Mouse (Mus musculus) limb, embryonic 15.5 days (tissue): ENCODE data around the gene Coa5. TPM values are rescaled to one million over a fixed set of nuclear protein-coding genes. Genes with fewer than 3 reads are reported as not detected.

ENCODE experiments used
- ATAC-seq: fragments of 200-750 bp; cut with Nextera tagmentation; 2 replicates; pipeline ENCODE4 v1.8.0; 2017; ENCODE audit warnings: low read depth, moderate TSS enrichment; ENCODE audit not compliant: insufficient number of reproducible peaks, low FRiP score, low TSS enrichment
- H3K27ac ChIP-seq: fragments of 300-500 bp; sonication (generic); 2 replicates; pipeline ENCODE4 v1.5.1; 2015; ENCODE audit warnings: moderate library complexity, mild to moderate bottlenecking, inconsistent platforms
- H3K27me3 ChIP-seq: fragments of 300-500 bp; sonication (generic); 2 replicates; pipeline ENCODE4 v1.6.1; 2015; ENCODE audit warnings: inconsistent platforms
- H3K36me3 ChIP-seq: fragments of 300-500 bp; sonication (generic); 2 replicates; pipeline ENCODE4 v1.6.1; 2015; ENCODE audit warnings: inconsistent platforms
- H3K4me1 ChIP-seq: fragments of 300-500 bp; sonication (generic); 2 replicates; pipeline ENCODE4 v1.6.1; 2015; ENCODE audit warnings: inconsistent platforms
- H3K4me2 ChIP-seq: fragments of 300-500 bp; sonication (generic); 2 replicates; pipeline ENCODE4 v1.6.1; 2015; ENCODE audit warnings: mild to moderate bottlenecking, inconsistent platforms
- H3K4me3 ChIP-seq: fragments of 300-500 bp; sonication (generic); 2 replicates; pipeline ENCODE4 v1.5.1; 2015; ENCODE audit warnings: mild to moderate bottlenecking, inconsistent platforms
- H3K9ac ChIP-seq: fragments of 300-500 bp; sonication (generic); 2 replicates; pipeline ENCODE4 v1.6.1; 2015; ENCODE audit warnings: inconsistent platforms
- H3K9me3 ChIP-seq: fragments of 300-500 bp; sonication (generic); 2 replicates; pipeline ENCODE4 v1.6.1; 2016; ENCODE audit warnings: inconsistent platforms
- WGBS: fragments of 180-500 bp; shearing (Covaris S2); methylation state at CpG from one replicate; pipeline ENCODE4 v1.1.7; 2015; 5-methylcytosine and 5-hydroxymethylcytosine counted together
- polyA plus RNA-seq: library from polyadenylated mRNA; unstranded; fragments of >200 nt; fragmentation: Nextera tagmentation; extraction: Ambion mirVana; gene quantifications from 2 replicates; pipeline ENCODE4 v1.2.1, GENCODE M21; 2015

Gene Coa5
- polyA plus RNA-seq, 1 experiment from 2014 or later, result 46.1 TPM

- Histone ChIP-seq H3K9me3 (no peaks in the 10 kb centered on the region), H3K4me3 (no peak overlapping the region)
- WGBS, result 83% methylated on average over 3 of the region's 3 CpGs
Measured at GRCm38 (mm10) chr1:37384304-37384703, 45.6 kb downstream of the Coa5 start.

GRCm38 (mm10) chr1:37380913-37381312, 49.0 kb downstream of the Coa5 start:
- H3K36me3 ChIP-seq, result peaks cover 21% of the 10 kb centered on the region
- no peak overlapping the region for H3K4me2 ChIP-seq
- H3K4me1 ChIP-seq, result no peaks in the 10 kb centered on the region
- no peaks in the 10 kb centered on the region for H3K27me3 ChIP-seq
- no peaks in the 10 kb centered on the region for H3K9me3 ChIP-seq
- no peak for ATAC-seq
- no peak overlapping the region for H3K27ac ChIP-seq
- H3K4me3 ChIP-seq, result no peak overlapping the region
- WGBS, result 90% methylated on average over 5 of the region's 5 CpGs
- H3K9ac ChIP-seq, result no peak overlapping the region

More at GRCm38 (mm10) chr1:37384304-37384703, 45.6 kb downstream of the Coa5 start:
- no peak overlapping the region for H3K27ac ChIP-seq
- peaks cover 20% of the 10 kb centered on the region for H3K36me3 ChIP-seq
- no peaks in the 10 kb centered on the region for H3K4me1 ChIP-seq
- ATAC-seq, result no peak
- H3K4me2 ChIP-seq, result no peak overlapping the region
- H3K9ac ChIP-seq, result no peak overlapping the region
- H3K27me3 ChIP-seq, result no peaks in the 10 kb centered on the region

- Histone ChIP-seq H3K4me1 (no peaks in the 10 kb centered on the region), H3K36me3 (peaks cover 28% of the 10 kb centered on the region), H3K9ac (no peak overlapping the region), H3K9me3 (no peaks in the 10 kb centered on the region), H3K27ac (no peak overlapping the region), H3K4me2 (no peak overlapping the region), H3K4me3 (no peak overlapping the region), H3K27me3 (no peaks in the 10 kb centered on the region)
- 0 out of 2 replicates have a peak, but pooled peaks have one; percentile 6 for ATAC-seq
- whole genome bisulfite sequencing, result 55% methylated on average over 4 of the region's 4 CpGs
Measured at GRCm38 (mm10) chr1:37379536-37379935, 50.4 kb downstream of the Coa5 start.

- no peak overlapping the region for H3K9ac ChIP-seq
- no peaks in the 10 kb centered on the region for H3K4me1 ChIP-seq
- ATAC-seq, result no peak
- H3K9me3 ChIP-seq, result no peaks in the 10 kb centered on the region
- peaks cover 28% of the 10 kb centered on the region for H3K36me3 ChIP-seq
- H3K4me2 ChIP-seq, result no peak overlapping the region
- no peak overlapping the region for H3K27ac ChIP-seq
- 88% methylated on average over 5 of the region's 5 CpGs for WGBS
- no peak overlapping the region for H3K4me3 ChIP-seq
- no peaks in the 10 kb centered on the region for H3K27me3 ChIP-seq
Measured at GRCm38 (mm10) chr1:37378095-37378494, 51.8 kb downstream of the Coa5 start.

GRCm38 (mm10) chr1:37376751-37377150, 53.2 kb downstream of the Coa5 start:
- Histone ChIP-seq H3K36me3 (peaks cover 33% of the 10 kb centered on the region), H3K9me3 (no peaks in the 10 kb centered on the region), H3K27me3 (no peaks in the 10 kb centered on the region), H3K9ac (no peak overlapping the region), H3K27ac (no peak overlapping the region), H3K4me2 (no peak overlapping the region), H3K4me1 (no peaks in the 10 kb centered on the region), H3K4me3 (no peak overlapping the region)
- no peak for ATAC-seq
- 41% methylated on average over 2 of the region's 2 CpGs for WGBS

GRCm38 (mm10) chr1:37376177-37376576, 53.7 kb downstream of the Coa5 start:
- Histone ChIP-seq H3K36me3 (peaks cover 33% of the 10 kb centered on the region), H3K27me3 (no peaks in the 10 kb centered on the region), H3K27ac (no peak overlapping the region), H3K4me2 (no peak overlapping the region), H3K9ac (no peak overlapping the region), H3K4me3 (no peak overlapping the region), H3K9me3 (no peaks in the 10 kb centered on the region), H3K4me1 (no peaks in the 10 kb centered on the region)
- ATAC-seq, result no peak
- WGBS, result 89% methylated on average over 8 of the region's 8 CpGs

- Histone ChIP-seq H3K27me3 (no peaks in the 10 kb centered on the region), H3K36me3 (peaks cover 45% of the 10 kb centered on the region), H3K4me2 (no peak overlapping the region), H3K9ac (no peak overlapping the region), H3K27ac (no peak overlapping the region), H3K4me3 (no peak overlapping the region), H3K4me1 (no peaks in the 10 kb centered on the region), H3K9me3 (no peaks in the 10 kb centered on the region)
- WGBS, result 87% methylated on average over 7 of the region's 7 CpGs
- ATAC-seq, result no peak
Measured at GRCm38 (mm10) chr1:37368768-37369385, 61.0 kb downstream of the Coa5 start.

GRCm38 (mm10) chr1:37368125-37368524, 61.8 kb downstream of the Coa5 start:
- no peak for ATAC-seq
- no peak overlapping the region for H3K9ac ChIP-seq
- H3K4me3 ChIP-seq, result no peak overlapping the region
- H3K27me3 ChIP-seq, result no peaks in the 10 kb centered on the region
- no peak overlapping the region for H3K27ac ChIP-seq
- no peaks in the 10 kb centered on the region for H3K9me3 ChIP-seq
- H3K4me2 ChIP-seq, result no peak overlapping the region
- 93% methylated on average over 10 of the region's 10 CpGs for WGBS
- H3K4me1 ChIP-seq, result no peaks in the 10 kb centered on the region
- H3K36me3 ChIP-seq, result peaks cover 45% of the 10 kb centered on the region

Other genes starting within 250 kb of the Coa5 start
- not detected in 2 replicates for gene Cnga3, start 215.7 kb downstream of the Coa5 start, polyA plus RNA-seq
- 16.9 and 18.4 TPM in 2 replicates for gene Inpp4a, start 130.2 kb downstream of the Coa5 start, polyA plus RNA-seq
- 145 and 150 TPM in 2 replicates for gene Unc50, start within 50 bp of the Coa5 start, polyA plus RNA-seq
- gene Mgat4a, start 110.9 kb upstream of the Coa5 start, polyA plus RNA-seq, result 6.8 and 8.8 TPM in 2 replicates